Mouse (Mus musculus) MEL (cell line): Measurements from ENCODE around the gene Il12rb1. TPM values are rescaled to one million over a fixed set of nuclear protein-coding genes. Genes with fewer than 3 reads are reported as not detected.
A peak's percentile ranks its signal among the peaks of the same experiment; 100 is the strongest.

Experiments
- DNase-seq: peaks from one replicate; pipeline ENCODE4 v3.0.0; 2011; ENCODE audit warnings: low read depth, low spot score
- H3K27ac ChIP-seq: 2 replicates; pipeline ENCODE4 v1.5.1; 2012; ENCODE audit warnings: low read depth, mild to moderate bottlenecking, control low read depth, low read length, moderate library complexity; ENCODE audit not compliant: control insufficient read depth
- H3K27me3 ChIP-seq, 2 experiments: fragments of 150-350 bp in 1 of 2; sonication (generic) in 1 of 2; 2 replicates each; pipeline ENCODE4 v1.6.1; 2012; ENCODE audit warnings: low read length in 2 of 2, mild to moderate bottlenecking in 2 of 2, improper control_type of control experiment in 1 of 2, moderate library complexity in 1 of 2; ENCODE audit not compliant: insufficient read depth in 2 of 2, control insufficient read depth in 1 of 2
- H3K36me3 ChIP-seq, 2 experiments: 2 replicates each; pipeline ENCODE4 v1.6.1; 2012 to 2014; ENCODE audit warnings: low read length in 2 of 2, improper control_type of control experiment in 1 of 2, inconsistent platforms in 1 of 2, mild to moderate bottlenecking in 1 of 2; ENCODE audit not compliant: insufficient read depth in 2 of 2, control insufficient read depth in 1 of 2
- H3K4me1 ChIP-seq, 2 experiments: fragments of 150-350 bp in 1 of 2; sonication (generic) in 1 of 2; 2 replicates each; pipeline ENCODE4 v1.6.1; 2012; ENCODE audit warnings: low read length in 2 of 2, improper control_type of control experiment in 1 of 2, mild to moderate bottlenecking in 1 of 2; ENCODE audit not compliant: insufficient read depth in 2 of 2, control insufficient read depth in 1 of 2
- H3K4me3 ChIP-seq, 2 experiments: fragments of 150-350 bp in 1 of 2; sonication (generic) in 1 of 2; 2 replicates each; pipeline ENCODE4 v1.5.1; 2012; ENCODE audit warnings: low read depth in 2 of 2, low read length in 2 of 2, mild to moderate bottlenecking in 2 of 2, moderate library complexity in 2 of 2, control low read depth in 1 of 2, improper control_type of control experiment in 1 of 2; ENCODE audit not compliant: control insufficient read depth in 1 of 2, insufficient read depth in 1 of 2
- H3K79me2 ChIP-seq: 2 replicates; pipeline ENCODE4 v1.6.1; 2012; ENCODE audit warnings: mild to moderate bottlenecking, low read length, moderate library complexity; ENCODE audit not compliant: control insufficient read depth, poor library complexity, insufficient read depth
- H3K9ac ChIP-seq: 2 replicates; pipeline ENCODE4 v1.6.1; 2012; ENCODE audit warnings: low read depth, mild to moderate bottlenecking, control low read depth, low read length, moderate library complexity; ENCODE audit not compliant: control insufficient read depth, poor library complexity, severe bottlenecking
- H3K9me3 ChIP-seq: fragments of 150-350 bp; sonication (generic); replicated peaks from 2 replicates; pipeline ENCODE4 v1.6.1; 2012; ENCODE audit warnings: mild to moderate bottlenecking, low read length, improper control_type of control experiment, moderate library complexity; ENCODE audit not compliant: insufficient read depth
- CTCF ChIP-seq, 3 experiments: IDR thresholded peaks in 2 of 3; conservative IDR thresholded peaks in 1 of 3; 2 replicates each; pipeline ENCODE4 v1.5.1; 2011 to 2012; ENCODE audit warnings: low read length in 3 of 3, low read depth in 2 of 3, mild to moderate bottlenecking in 2 of 3, improper control_type of control experiment in 1 of 3, inconsistent platforms in 1 of 3, mixed read lengths in 1 of 3, moderate library complexity in 1 of 3; ENCODE audit not compliant: control insufficient read depth in 1 of 3, insufficient read depth in 1 of 3, poor library complexity in 1 of 3, severe bottlenecking in 1 of 3
- GABPA ChIP-seq: IDR thresholded peaks from 2 replicates; pipeline ENCODE4 v1.6.1; 2012; ENCODE audit warnings: low read depth, mild to moderate bottlenecking, inconsistent platforms, low read length, improper control_type of control experiment, moderate library complexity
- MYC ChIP-seq: IDR thresholded peaks from 2 replicates; pipeline ENCODE4 v1.6.1; 2011; ENCODE audit warnings: low read depth, mild to moderate bottlenecking, low read length, improper control_type of control experiment, moderate library complexity
- POLR2AphosphoS2 ChIP-seq: IDR thresholded peaks from 2 replicates; pipeline ENCODE4 v1.6.1; 2011; ENCODE audit warnings: low read length, improper control_type of control experiment
- RAD21 ChIP-seq: IDR thresholded peaks from 2 replicates; pipeline ENCODE4 v1.6.1; 2011; ENCODE audit warnings: mild to moderate bottlenecking, low read depth, low read length, improper control_type of control experiment
- SMC3 ChIP-seq: IDR thresholded peaks from 2 replicates; pipeline ENCODE4 v1.6.1; 2011; ENCODE audit warnings: low read depth, low read length, improper control_type of control experiment
- TAL1 ChIP-seq: IDR thresholded peaks from 2 replicates; pipeline ENCODE4 v1.6.1; 2012; ENCODE audit warnings: mild to moderate bottlenecking, inconsistent platforms, low read length, moderate library complexity, mixed read lengths
- TBP ChIP-seq: IDR thresholded peaks from 2 replicates; pipeline ENCODE4 v1.8.0; 2011; ENCODE audit warnings: low read depth, low read length, improper control_type of control experiment
- UBTF ChIP-seq: IDR thresholded peaks from 2 replicates; pipeline ENCODE4 v1.6.1; 2012; ENCODE audit warnings: low read depth, mild to moderate bottlenecking, inconsistent platforms, low read length, improper control_type of control experiment, moderate library complexity, borderline replicate concordance; ENCODE audit not compliant: insufficient read depth
- ZC3H11A ChIP-seq: IDR thresholded peaks from 2 replicates; pipeline ENCODE4 v1.6.1; 2012; ENCODE audit warnings: low read depth, mild to moderate bottlenecking, inconsistent platforms, low read length, improper control_type of control experiment
- ZKSCAN1 ChIP-seq: IDR thresholded peaks from 2 replicates; pipeline ENCODE4 v1.6.1; 2012; ENCODE audit warnings: low read depth, mild to moderate bottlenecking, inconsistent platforms, low read length, improper control_type of control experiment, moderate library complexity
- polyA plus RNA-seq, 2 experiments: library from polyadenylated mRNA; stranded (reverse) in 1 of 2; unstranded in 1 of 2; fragments of >175 nt in 1 of 2; fragments of >200 nt in 1 of 2; gene quantifications; 2 replicates each; pipeline versions ENCODE4 v1.2.1 to v1.2.4; 2012; ENCODE audit warnings: low replicate concordance in 2 of 2, low read depth in 1 of 2; ENCODE audit not compliant: insufficient read length in 2 of 2, insufficient read depth in 1 of 2, missing spikeins in 1 of 2
- total RNA-seq: library from RNA; depleted of rRNA; stranded (reverse); fragments of 300-350 nt; gene quantifications from 2 replicates; pipeline ENCODE4 v1.2.3, GENCODE M21; 2012

Gene Il12rb1
- total and polyA plus RNA-seq, 3 experiments, result 1.2 to 2.2 TPM; not detected in 1

GRCm38 (mm10) chr8:70866566-70866965, 58.3 kb downstream of the Il12rb1 start:
- Histone ChIP-seq H3K4me3 (no peak overlapping the region; a peak in 1 of 4 replicates), H3K27ac (no peak overlapping the region), H3K4me1 (0 out of 4 replicates have a peak, but pooled peaks cover 0 to 5% of the 10 kb centered on the region in 2 experiments), H3K27me3 (no peaks in the 10 kb centered on the region), H3K79me2 (no peaks in the 10 kb centered on the region; the same call in 1 of the 2 replicates), H3K9ac (no peak overlapping the region), H3K9me3 (no peaks in the 10 kb centered on the region), H3K36me3 (peaks cover 0 to 2% of the 10 kb centered on the region in 2 experiments; a peak in 1 of 4 replicates)
- no peak for DNase-seq
- TF ChIP-seq MYC, result no peak
- no peak for TF ChIP-seq TAL1
- TF ChIP-seq ZKSCAN1, result no peak

- Histone ChIP-seq H3K9ac (no peak overlapping the region), H3K9me3 (no peaks in the 10 kb centered on the region), H3K36me3 (peaks cover 0 to 2% of the 10 kb centered on the region in 2 experiments; a peak in 1 of 4 replicates), H3K4me1 (peaks cover 0 to 9% of the 10 kb centered on the region in 2 experiments; a peak in 1 of 4 replicates), H3K79me2 (peaks cover 5% of the 10 kb centered on the region), H3K27me3 (no peaks in the 10 kb centered on the region), H3K27ac (no peak overlapping the region), H3K4me3 (no peak overlapping the region)
- DNase-seq, result peak; percentile 53
- TF ChIP-seq CTCF (IDR thresholded peaks at IDR 0.05 in 2 of 3, conservative IDR thresholded peaks at IDR 0.05 in 1 of 3; ENCODE audit: control insufficient read depth in 1 of 3, insufficient read depth in 1 of 3, low read depth in 2 of 3, low read length in 3 of 3, poor library complexity in 1 of 3, severe bottlenecking in 1 of 3), result peak in 2 of 3 experiments; percentile 38 to 55; a peak in 4 of 6 replicates
- TF ChIP-seq TAL1, result no peak
- TF ChIP-seq ZC3H11A, result no peak
- no peak for TF ChIP-seq TBP
- peak; percentile 12 for TF ChIP-seq RAD21
- TF ChIP-seq SMC3, result peak; percentile 36
- TF ChIP-seq POLR2AphosphoS2, result no peak
These were observed 60.4 kb downstream of the Il12rb1 start for GRCm38 (mm10) chr8:70868559-70869198.

DNA sequence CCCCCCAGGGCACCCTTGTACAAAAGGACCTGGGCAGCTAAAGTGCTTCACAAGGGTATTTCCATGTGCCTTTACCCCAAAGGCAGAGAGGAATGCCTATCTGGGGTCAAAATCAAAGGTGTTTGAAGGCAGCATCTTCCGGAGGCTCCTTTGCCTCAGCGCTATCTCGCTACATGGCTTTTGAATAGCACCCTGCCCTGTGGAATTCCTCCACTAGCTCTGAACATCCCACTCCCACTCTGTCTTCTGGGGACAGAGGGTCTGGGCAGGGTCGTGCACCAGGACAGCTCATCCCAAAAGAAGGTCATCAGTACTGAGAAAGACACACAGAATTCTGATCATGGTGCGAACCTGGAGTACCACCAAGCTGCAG, 60.9 kb downstream of the Il12rb1 start:
- H3K4me3 ChIP-seq, result no peak overlapping the region
- H3K4me1 ChIP-seq, result peaks cover 0 to 11% of the 10 kb centered on the region in 2 experiments; a peak in 1 of 4 replicates
- H3K36me3 ChIP-seq, result peaks cover 0 to 2% of the 10 kb centered on the region in 2 experiments; a peak in 1 of 4 replicates

More for the DNA sequence above, 60.9 kb downstream of the Il12rb1 start:
- DNase-seq, result no peak
- Histone ChIP-seq H3K9ac (no peak overlapping the region), H3K9me3 (no peaks in the 10 kb centered on the region), H3K79me2 (peaks cover 5% of the 10 kb centered on the region), H3K27me3 (no peaks in the 10 kb centered on the region), H3K27ac (no peak overlapping the region)
- TF ChIP-seq GABPA, result no peak
- TF ChIP-seq UBTF, result no peak
